Mouse (Mus musculus) hindbrain, embryonic 12.5 days (tissue): ENCODE results near the gene Nab2. TPM values are rescaled to one million over a fixed set of nuclear protein-coding genes. Genes with fewer than 3 reads are reported as not detected.
A peak's percentile ranks its signal among the peaks of the same experiment; 100 is the strongest.

Experiments used
- ATAC-seq: fragments of 200-750 bp; cut with Nextera tagmentation; 2 replicates; pipeline ENCODE4 v1.8.0; 2017; ENCODE audit warnings: moderate TSS enrichment; ENCODE audit not compliant: low FRiP score
- H3K27ac ChIP-seq: fragments of 300-500 bp; sonication (generic); 2 replicates; pipeline ENCODE4 v1.5.1; 2016; ENCODE audit warnings: mild to moderate bottlenecking
- H3K27me3 ChIP-seq: fragments of 300-500 bp; sonication (generic); 2 replicates; pipeline ENCODE4 v1.6.1; 2016; ENCODE audit warnings: mild to moderate bottlenecking
- H3K36me3 ChIP-seq: fragments of 300-500 bp; sonication (generic); 2 replicates; pipeline ENCODE4 v1.6.1; 2016; ENCODE audit warnings: mild to moderate bottlenecking
- H3K4me1 ChIP-seq: fragments of 300-500 bp; sonication (generic); 2 replicates; pipeline ENCODE4 v1.6.1; 2016
- H3K4me2 ChIP-seq: fragments of 300-500 bp; sonication (generic); replicated peaks from 2 replicates; pipeline ENCODE4 v1.6.1; 2016; ENCODE audit warnings: mild to moderate bottlenecking
- H3K4me3 ChIP-seq: fragments of 300-500 bp; sonication (generic); 2 replicates; pipeline ENCODE4 v1.5.1; 2016; ENCODE audit warnings: mild to moderate bottlenecking
- H3K9ac ChIP-seq: fragments of 300-500 bp; sonication (generic); 2 replicates; pipeline ENCODE4 v1.6.1; 2016; ENCODE audit warnings: mild to moderate bottlenecking, moderate library complexity
- H3K9me3 ChIP-seq: fragments of 300-500 bp; sonication (generic); replicated peaks from 2 replicates; pipeline ENCODE4 v1.6.1; 2016; ENCODE audit warnings: mild to moderate bottlenecking
- WGBS: fragments of 180-500 bp; shearing (Covaris S2); methylation state at CpG from one replicate; pipeline ENCODE4 v1.1.7; 2016; 5-methylcytosine and 5-hydroxymethylcytosine counted together
- polyA plus RNA-seq: library from polyadenylated mRNA; unstranded; fragments of >200 nt; fragmentation: Nextera tagmentation; extraction: Ambion mirVana; gene quantifications from 2 replicates; pipeline ENCODE4 v1.2.1, GENCODE M21; 2016

The Nab2 gene
- polyA plus RNA-seq, 1 experiment from 2014 or later = 6.8 TPM

GRCm38 (mm10) chr10:127669170-127669569 is 802 bp upstream of the Nab2 start:
- Histone ChIP-seq H3K9ac (no peak overlapping the region), H3K27ac (peak overlapping the region; percentile 85; the same call in 1 of the 2 replicates), H3K4me1 (peaks cover 48% of the 10 kb centered on the region), H3K4me3 (0 out of 2 replicates have a peak overlapping the region, but pooled peaks have one; percentile 2), H3K4me2 (peak overlapping the region; percentile 77; the same call in 1 of the 2 replicates), H3K27me3 (peaks cover 55% of the 10 kb centered on the region), H3K9me3 (no peaks in the 10 kb centered on the region), H3K36me3 (no peaks in the 10 kb centered on the region)
- ATAC-seq = no peak
- 23% methylated on average over 7 of the region's 7 CpGs for WGBS

GRCm38 (mm10) chr10:127667269-127668092 is 887 bp downstream of the Nab2 start:
- no peaks in the 10 kb centered on the region for H3K36me3 ChIP-seq
- peak overlapping the region; percentile 65 for H3K9ac ChIP-seq
- H3K9me3 ChIP-seq = no peaks in the 10 kb centered on the region
- H3K27me3 ChIP-seq = peaks cover 72% of the 10 kb centered on the region
- H3K4me2 ChIP-seq = peak overlapping the region; percentile 77
- WGBS = 3% methylated on average over 35 of the region's 35 CpGs
- peaks cover 59% of the 10 kb centered on the region for H3K4me1 ChIP-seq
- H3K27ac ChIP-seq = peak overlapping the region; percentile 85
- ATAC-seq = no peak
- peak overlapping the region; percentile 51 for H3K4me3 ChIP-seq

GRCm38 (mm10) chr10:127666501-127667268 is 1.7 kb downstream of the Nab2 start, which contains the start of gene Nemp1:
TSS of gene Nemp1 (plus strand) at chr10:127666901.
- Histone ChIP-seq H3K4me2 (peak within 1 kb of the TSS; percentile 77), H3K27ac (peak within 1 kb of the TSS; percentile 85), H3K9me3 (no peaks in the 10 kb centered on the region), H3K4me1 (peaks cover 67% of the 10 kb centered on the region), H3K9ac (peak within 1 kb of the TSS; percentile 65), H3K36me3 (no peaks in the 10 kb centered on the region), H3K4me3 (peak within 1 kb of the TSS; percentile 51), H3K27me3 (peaks cover 80% of the 10 kb centered on the region)
- peak; percentile 49 for ATAC-seq
- WGBS = under 1% methylated on average over 67 of the region's 73 CpGs

- Histone ChIP-seq H3K27ac (peak overlapping the region; percentile 85), H3K4me1 (peaks cover 72% of the 10 kb centered on the region), H3K27me3 (peaks cover 90% of the 10 kb centered on the region), H3K4me3 (peak overlapping the region; percentile 51), H3K9me3 (no peaks in the 10 kb centered on the region), H3K36me3 (no peaks in the 10 kb centered on the region), H3K4me2 (peak overlapping the region; percentile 77), H3K9ac (peak overlapping the region; percentile 65)
- no peak for ATAC-seq
- 3% methylated on average over 14 of the region's 14 CpGs for WGBS
These were observed 2.8 kb downstream of the Nab2 start for GRCm38 (mm10) chr10:127665366-127666181.

- ATAC-seq = no peak
- 18% methylated on average over 13 of the region's 13 CpGs for WGBS
- Histone ChIP-seq H3K4me3 (0 out of 2 replicates have a peak overlapping the region, but pooled peaks have one; percentile 51), H3K27ac (no peak overlapping the region), H3K4me2 (peak overlapping the region; percentile 77), H3K4me1 (peaks cover 72% of the 10 kb centered on the region), H3K9ac (no peak overlapping the region), H3K36me3 (no peaks in the 10 kb centered on the region), H3K27me3 (peaks cover 97% of the 10 kb centered on the region), H3K9me3 (no peaks in the 10 kb centered on the region)
These were observed 3.5 kb downstream of the Nab2 start for GRCm38 (mm10) chr10:127664891-127665290.

- peak overlapping the region; percentile 77 for H3K4me2 ChIP-seq
- peaks cover 71% of the 10 kb centered on the region for H3K4me1 ChIP-seq
- WGBS = 15% methylated on average over 16 of the region's 16 CpGs
These were observed 4.2 kb downstream of the Nab2 start for GRCm38 (mm10) chr10:127664166-127664565.

GRCm38 (mm10) chr10:127663590-127663989 is 4.8 kb downstream of the Nab2 start:
- ATAC-seq = no peak
- Histone ChIP-seq H3K36me3 (no peaks in the 10 kb centered on the region), H3K27me3 (peaks cover 88% of the 10 kb centered on the region), H3K4me3 (no peak overlapping the region), H3K4me2 (no peak overlapping the region), H3K4me1 (peaks cover 65% of the 10 kb centered on the region), H3K9ac (no peak overlapping the region), H3K27ac (no peak overlapping the region), H3K9me3 (no peaks in the 10 kb centered on the region)
- WGBS = 17% methylated on average over 5 of the region's 5 CpGs

More at GRCm38 (mm10) chr10:127664166-127664565, 4.2 kb downstream of the Nab2 start:
- H3K27ac ChIP-seq = no peak overlapping the region
- no peak for ATAC-seq
- H3K9me3 ChIP-seq = no peaks in the 10 kb centered on the region
- H3K36me3 ChIP-seq = no peaks in the 10 kb centered on the region
- H3K4me3 ChIP-seq = peak overlapping the region; percentile 6; the same call in 1 of the 2 replicates
- peaks cover 92% of the 10 kb centered on the region for H3K27me3 ChIP-seq
- H3K9ac ChIP-seq = peak overlapping the region; percentile 38; the same call in 1 of the 2 replicates

GRCm38 (mm10) chr10:127662666-127663253 is 5.6 kb downstream of the Nab2 start:
- Histone ChIP-seq H3K4me3 (peak overlapping the region; percentile 11; the same call in 1 of the 2 replicates), H3K27ac (0 out of 2 replicates have a peak overlapping the region, but pooled peaks have one; percentile 35), H3K4me2 (peak overlapping the region; percentile 36), H3K9ac (0 out of 2 replicates have a peak overlapping the region, but pooled peaks have one; percentile 20), H3K36me3 (no peaks in the 10 kb centered on the region), H3K27me3 (peaks cover 88% of the 10 kb centered on the region), H3K4me1 (peaks cover 57% of the 10 kb centered on the region), H3K9me3 (no peaks in the 10 kb centered on the region)
- ATAC-seq = no peak
- 13% methylated on average over 19 of the region's 19 CpGs for WGBS

GRCm38 (mm10) chr10:127661915-127662663 is 6.3 kb downstream of the Nab2 start:
- H3K4me2 ChIP-seq = peak overlapping the region; percentile 36
- H3K9me3 ChIP-seq = no peaks in the 10 kb centered on the region
- 0 out of 2 replicates have a peak overlapping the region, but pooled peaks have one; percentile 13 for H3K27ac ChIP-seq
- H3K9ac ChIP-seq = 0 out of 2 replicates have a peak overlapping the region, but pooled peaks have one; percentile 20
- 5% methylated on average over 16 of the region's 16 CpGs for WGBS
- H3K4me3 ChIP-seq = peak overlapping the region; percentile 11; the same call in 1 of the 2 replicates
- H3K36me3 ChIP-seq = no peaks in the 10 kb centered on the region
- peaks cover 52% of the 10 kb centered on the region for H3K4me1 ChIP-seq
- H3K27me3 ChIP-seq = peaks cover 81% of the 10 kb centered on the region
- ATAC-seq = no peak

GRCm38 (mm10) chr10:127661291-127661914 is 7.0 kb downstream of the Nab2 start:
- 21% methylated on average over 14 of the region's 14 CpGs for WGBS
- no peak for ATAC-seq
- H3K9ac ChIP-seq = no peak overlapping the region
- no peak overlapping the region; the same call in 1 of the 2 replicates for H3K4me3 ChIP-seq
- no peak overlapping the region for H3K27ac ChIP-seq
- H3K4me2 ChIP-seq = peak overlapping the region; percentile 36
- no peaks in the 10 kb centered on the region for H3K9me3 ChIP-seq
- H3K4me1 ChIP-seq = peaks cover 46% of the 10 kb centered on the region
- H3K27me3 ChIP-seq = peaks cover 74% of the 10 kb centered on the region
- no peaks in the 10 kb centered on the region for H3K36me3 ChIP-seq
